Mouse (Mus musculus): ENCODE measurements around the gene Kcnk7.

The Kcnk7 gene

DNA sequence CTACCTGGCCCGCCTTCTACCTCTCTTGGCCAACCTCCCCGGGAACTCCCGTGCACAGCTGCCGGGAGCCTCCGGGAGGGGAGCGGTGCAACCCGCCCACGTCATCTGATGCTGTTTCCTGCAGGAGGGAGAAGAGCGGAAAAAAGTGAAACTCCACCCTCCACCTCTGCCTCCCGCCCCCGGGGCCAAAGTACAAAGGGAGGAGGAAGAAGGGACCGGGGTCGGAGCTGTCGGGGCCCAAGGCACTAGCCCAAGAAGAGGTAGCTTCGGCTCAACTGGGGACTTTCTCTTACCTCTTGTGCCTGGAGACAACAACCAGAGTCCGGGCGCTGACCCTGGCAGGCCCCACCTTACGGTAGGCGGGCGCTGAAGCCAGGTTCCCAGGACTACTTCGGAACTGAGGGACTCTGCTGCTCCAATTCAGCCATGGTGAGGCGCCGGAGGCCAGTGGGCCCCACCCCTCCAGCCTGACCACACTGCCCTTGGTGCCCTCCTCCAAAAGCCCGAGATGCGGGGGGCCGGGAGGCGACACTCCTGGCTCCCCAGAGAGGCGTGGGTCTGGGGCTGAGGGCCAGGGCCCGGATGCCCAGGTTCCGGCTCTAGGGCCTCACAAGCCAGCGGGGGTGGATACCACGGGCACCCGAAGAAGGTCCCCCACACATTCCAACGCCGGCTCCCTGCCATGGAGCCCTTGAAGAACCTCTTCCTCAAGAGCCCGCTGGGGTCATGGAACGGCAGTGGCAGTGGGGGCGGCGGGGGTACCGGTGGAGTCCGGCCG, 14.4 kb upstream of the Kcnk7 start:
- DNase-seq (ENCODE audit: low spot score in 2 of 2), result peak; percentile 74 to 79

DNA sequence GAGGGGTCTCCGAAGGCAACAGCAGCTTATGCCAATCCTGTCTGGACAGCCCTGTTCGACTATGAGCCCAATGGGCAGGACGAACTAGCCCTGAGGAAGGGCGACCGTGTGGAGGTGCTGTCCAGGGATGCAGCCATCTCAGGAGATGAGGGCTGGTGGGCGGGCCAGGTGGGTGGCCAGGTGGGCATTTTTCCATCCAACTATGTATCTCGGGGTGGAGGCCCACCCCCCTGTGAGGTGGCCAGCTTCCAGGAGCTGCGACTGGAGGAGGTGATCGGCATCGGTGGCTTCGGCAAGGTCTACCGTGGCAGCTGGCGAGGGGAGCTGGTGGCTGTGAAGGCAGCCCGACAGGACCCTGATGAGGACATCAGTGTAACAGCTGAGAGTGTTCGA, 13.8 kb upstream of the Kcnk7 start:
- DNase-seq (ENCODE audit: low spot score in 2 of 2), result no peak

DNA sequence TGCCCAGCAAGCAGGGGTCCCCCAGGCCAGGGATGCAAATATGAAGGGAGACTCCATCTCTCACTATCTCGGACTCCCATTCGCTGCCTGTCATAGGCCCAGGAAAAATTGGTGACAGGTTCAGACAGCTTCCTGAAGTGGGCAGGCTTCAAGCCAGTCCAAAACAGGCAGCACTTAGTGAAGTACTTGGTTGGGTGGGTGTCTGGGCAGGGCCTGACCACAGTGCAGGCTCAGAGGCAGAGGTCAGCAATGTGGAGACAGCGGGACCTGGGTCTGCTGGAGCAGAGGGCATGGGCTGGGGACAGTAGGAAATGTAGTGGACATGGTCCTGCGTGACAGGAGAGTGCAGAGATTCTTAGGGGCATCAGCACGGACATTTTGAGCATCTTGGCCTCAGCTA, 12.6 kb upstream of the Kcnk7 start:
- no peak for DNase-seq (ENCODE audit: low spot score in 2 of 2)

DNA sequence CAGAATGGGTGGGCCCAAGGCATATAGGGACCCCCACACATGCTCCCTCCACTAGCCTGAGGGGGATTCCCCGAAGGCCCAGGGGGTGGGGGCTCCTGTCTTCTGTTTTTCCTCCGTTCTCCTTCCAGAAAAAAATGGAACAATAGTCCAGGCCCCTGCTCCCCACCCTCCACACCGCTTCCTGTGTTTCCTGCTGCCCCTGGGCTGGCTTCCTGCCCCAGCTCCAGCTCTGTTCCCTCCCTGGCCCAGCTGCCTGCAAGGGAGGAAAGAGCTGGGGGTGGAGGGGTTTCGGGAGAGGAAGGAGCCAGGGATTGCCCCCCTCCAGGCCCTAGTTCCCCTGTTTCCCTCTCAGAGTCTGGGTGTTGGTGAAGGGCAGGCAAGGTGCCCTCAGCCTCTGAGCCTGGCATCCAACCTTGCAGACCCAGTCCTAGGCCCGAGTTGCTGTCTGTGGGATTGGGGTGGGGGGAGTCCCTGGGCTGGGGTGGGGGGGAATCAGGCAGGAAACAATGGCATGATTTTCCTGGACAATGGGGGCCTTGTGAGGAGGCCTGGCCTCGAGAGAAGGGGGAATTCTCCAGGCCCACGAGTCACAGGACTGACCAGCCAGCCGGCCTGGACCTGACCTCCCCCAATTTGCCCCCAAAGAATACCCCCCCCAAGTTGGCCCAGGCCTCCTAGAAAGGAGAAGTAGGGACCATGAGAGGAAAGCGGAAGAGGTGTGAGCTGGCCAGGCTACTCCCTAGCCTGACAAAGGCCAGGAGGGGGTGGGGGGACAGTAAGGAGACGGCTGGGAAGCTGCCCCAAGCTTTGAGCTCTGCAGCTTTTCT, 11.9 kb upstream of the Kcnk7 start:
- no peak for DNase-seq (ENCODE audit: low spot score in 2 of 2)

DNA sequence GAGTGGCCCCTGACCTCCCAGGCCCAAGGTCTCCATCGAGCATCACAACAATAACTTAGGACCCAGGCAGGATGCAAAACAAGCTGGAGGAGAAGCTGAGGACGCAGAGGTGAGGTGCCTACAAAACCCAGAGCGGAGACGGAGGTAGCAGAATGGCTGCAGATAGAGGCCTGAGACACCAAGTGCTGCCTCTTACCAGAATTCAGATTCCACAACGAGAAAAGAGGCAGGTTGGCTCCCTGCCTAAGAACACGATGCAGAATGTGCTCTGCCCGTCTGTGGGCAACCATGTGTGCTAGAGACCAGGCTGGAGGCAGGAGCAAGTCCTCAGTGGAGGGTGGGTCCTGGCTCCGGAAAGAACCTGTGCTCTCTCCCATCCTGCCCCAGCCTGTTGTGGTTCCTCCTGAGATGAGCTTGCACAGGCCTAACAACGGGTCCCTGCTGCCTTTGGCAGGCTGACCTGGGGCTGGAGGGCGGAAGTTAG, 11.2 kb upstream of the Kcnk7 start:
- no peak for DNase-seq (ENCODE audit: low spot score in 2 of 2)

DNA sequence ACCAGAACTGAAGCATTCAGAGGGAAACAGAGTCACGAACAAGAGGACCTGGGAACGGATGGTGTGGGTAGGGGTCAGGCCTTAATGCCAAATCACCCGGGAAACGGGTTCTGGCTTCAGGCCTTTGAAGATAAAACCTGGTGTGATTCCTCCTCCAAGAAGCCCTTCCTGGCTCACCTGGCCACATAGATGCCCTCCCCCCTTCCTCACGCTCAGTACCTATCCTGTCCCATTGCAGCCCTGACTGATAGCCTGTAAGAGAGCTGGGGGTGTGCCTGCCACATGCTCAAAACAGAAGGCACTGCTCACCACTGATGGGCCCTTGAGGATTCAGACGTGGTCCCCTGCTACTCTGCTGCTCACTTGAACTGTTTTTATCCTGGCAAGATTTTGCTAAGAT, 10.4 kb upstream of the Kcnk7 start:
- DNase-seq (ENCODE audit: low spot score in 2 of 2), result no peak

DNA sequence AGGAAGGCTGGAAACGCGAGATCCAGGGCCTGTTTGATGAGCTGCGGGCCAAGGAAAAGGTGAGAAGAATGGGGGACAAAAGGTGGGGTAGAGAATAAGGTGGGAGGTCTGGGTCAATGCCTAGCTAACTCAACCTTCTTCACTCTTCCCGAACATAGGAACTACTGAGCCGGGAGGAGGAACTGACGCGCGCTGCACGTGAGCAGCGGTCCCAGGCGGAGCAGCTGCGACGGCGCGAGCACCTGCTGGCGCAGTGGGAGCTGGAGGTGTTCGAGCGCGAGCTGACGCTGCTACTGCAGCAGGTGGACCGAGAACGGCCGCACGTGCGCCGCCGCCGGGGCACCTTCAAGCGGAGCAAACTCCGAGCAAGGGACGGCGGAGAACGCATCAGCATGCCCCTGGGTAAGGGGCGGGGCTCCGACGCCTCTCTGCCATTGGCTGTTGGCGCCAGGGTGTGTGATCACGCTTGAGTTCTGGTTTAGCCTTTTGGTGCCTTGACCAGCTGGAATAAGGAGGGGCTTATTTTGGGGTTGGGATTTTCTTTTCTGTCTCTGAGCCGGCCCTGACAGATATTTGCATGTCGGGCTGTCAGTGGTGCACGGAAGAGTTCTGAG, 8.2 kb upstream of the Kcnk7 start:
- DNase-seq (ENCODE audit: low spot score in 2 of 2), result no peak

DNA sequence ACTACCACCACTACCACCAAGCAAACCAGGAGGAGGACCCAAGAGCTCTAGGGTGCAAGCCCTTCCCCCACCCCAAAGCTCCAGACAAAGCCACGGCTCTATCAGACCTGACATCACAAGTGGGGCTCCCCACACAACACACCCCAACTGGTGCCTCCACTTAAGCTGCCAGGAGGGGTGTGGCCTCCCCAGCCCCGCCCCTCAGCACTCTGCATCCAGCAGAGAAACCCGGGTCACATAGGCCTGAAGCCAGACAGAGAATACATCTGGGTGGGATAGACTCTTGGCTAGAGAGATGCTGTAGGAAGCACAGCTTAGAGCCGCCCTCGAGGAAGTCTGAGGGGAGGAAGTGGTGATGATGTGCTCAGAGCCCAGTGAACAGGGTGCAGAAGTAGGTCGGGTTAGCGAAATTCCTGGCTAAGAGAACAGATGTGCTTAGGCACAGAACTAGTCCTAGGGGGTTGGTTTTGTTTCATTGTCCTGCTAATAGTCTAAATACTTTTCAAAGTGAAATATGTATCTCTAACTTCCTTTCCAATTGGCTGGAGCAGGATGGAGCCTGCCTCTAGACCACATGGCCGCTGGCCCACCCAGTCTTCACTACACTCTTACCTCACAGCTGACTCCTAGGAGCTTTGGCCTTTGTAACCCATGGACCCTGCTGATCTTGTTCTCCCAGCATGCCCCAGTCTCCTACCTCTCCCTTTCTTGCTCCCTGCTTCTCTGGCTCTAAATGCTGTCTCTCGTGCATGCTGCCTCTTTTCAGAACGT, 819 bp downstream of the Kcnk7 start:
- DNase-seq (ENCODE audit: low spot score in 2 of 2), result no peak

DNA sequence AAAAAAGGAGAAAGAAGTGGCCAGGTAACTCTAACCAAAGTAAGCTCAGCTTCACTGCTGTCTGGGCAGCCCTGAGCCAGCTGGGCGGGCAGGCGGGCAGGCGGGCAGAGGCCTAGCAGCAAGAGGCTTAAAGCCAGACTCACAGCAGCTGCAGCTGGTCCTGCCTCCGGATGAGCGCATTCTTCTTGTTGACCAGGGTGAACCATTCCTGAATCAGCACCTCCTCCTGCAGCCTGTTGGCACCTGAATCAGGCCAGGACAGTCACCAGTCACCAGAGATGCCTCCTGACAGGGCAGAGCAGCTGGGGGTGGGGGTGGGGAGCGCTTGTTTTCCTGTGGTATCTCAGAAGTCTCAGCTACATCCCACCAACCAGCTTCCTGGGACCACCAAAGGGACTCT, 5.9 kb downstream of the Kcnk7 start:
- no peak for DNase-seq (ENCODE audit: low spot score in 2 of 2)

DNA sequence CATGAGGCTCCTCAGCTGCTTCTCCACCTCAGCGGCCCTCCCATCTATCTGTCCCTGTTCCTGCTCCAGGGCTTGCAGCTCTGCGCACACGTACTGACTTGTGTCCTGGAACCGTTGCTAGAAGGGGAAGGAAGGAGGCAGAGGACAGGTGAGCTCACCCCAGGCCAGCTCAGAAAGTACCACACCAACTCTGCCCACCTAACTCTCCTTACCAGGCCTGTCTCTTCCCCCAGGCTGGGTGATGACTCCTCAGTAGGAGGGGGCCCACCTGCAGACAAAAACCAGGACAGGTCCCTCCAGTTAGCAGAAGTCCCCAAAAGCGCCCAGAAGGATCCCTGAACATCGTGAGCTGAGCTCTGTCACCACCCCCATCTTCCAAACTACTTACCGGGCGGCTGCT, 6.4 kb downstream of the Kcnk7 start:
- no peak for DNase-seq (ENCODE audit: low spot score in 2 of 2)

DNA sequence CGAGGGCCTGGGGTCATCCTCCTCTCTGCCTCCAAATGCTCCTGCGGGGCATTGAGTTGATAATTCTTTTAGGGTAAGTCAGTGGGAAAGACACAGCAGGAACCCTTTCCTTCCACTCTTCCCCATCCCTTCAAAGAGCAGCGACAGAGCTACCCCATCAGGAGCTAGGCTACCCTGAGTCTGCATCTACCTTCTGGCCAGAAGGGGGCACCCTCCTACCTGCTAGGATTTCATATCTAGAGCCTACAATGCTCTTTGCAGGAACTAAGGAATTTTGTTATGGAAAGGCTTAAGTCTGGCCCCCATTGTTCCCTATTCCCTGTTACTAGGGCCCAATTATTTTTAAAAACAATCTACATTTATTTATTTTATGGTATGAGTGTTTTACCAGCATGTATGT, 7.1 kb downstream of the Kcnk7 start:
- peak in 1 of 2 experiments; percentile 67 for DNase-seq (ENCODE audit: low spot score in 2 of 2)

DNA sequence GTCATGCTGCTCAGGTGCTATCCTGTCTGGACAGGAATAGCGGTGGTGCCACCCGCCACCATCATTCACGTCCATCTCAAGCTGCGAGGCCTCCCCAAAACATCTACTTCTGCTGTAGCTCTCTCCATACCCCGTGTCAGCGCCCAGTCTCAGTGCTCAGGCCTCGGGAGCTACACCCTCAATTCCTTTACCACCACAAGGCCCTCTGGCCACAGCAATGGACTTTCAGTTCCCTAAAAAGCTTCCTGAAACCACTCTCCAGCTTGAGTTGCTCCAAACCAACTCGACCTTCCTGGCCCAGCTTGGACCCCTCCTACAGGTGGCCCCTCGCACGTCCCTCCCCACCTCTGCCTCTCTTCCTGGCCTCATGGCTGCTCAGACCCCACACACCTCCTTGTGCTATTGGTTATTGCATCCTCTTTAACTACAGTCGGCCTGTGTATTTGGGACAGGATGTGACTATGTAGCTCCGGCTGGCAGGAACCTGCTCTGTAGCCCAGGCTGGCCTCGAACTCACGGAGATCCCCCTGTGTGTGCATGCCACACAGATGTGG, 7.8 kb downstream of the Kcnk7 start:
- DNase-seq (ENCODE audit: low spot score in 2 of 2), result no peak

DNA sequence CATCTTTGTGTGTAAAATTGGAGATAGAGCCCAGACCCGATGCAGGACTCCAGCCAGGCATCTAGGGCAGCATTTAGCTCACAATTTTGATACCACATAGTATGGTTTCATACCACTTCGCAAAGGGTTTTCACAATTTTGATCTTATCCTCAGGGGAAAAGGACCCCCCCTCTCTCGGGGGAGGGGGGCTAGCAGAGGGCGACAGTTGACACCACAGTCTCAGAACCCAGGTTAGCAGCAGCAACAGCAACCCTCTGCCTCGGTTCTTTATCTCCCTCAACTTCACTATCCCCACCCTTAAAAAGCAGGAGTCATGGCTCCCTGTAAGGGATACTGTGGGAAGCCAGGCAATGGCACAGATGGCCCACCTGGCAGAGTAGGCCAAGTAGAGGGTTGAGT, 9.1 kb downstream of the Kcnk7 start:
- no peak for DNase-seq (ENCODE audit: low spot score in 2 of 2)

DNA sequence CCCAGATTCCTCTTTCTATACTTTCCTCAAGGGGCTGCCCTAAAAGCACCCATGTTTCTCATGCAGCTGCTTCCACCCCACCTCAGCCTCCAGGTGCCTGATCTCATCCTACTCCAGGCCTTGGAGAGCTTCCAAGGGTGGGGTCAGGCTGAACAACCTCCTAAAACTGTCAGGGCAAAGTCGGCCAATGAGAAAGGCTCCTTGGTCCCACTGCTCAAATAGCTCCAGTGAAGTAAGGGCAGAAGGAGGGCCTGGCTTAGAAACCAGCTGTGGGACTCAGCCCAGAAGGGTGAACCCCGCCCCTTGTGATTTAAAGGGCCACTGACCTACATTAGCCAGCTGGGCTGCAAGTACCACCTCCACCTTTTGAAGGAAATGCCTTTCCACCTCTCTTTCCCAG, 9.6 kb downstream of the Kcnk7 start:
- no peak for DNase-seq (ENCODE audit: low spot score in 2 of 2)

DNA sequence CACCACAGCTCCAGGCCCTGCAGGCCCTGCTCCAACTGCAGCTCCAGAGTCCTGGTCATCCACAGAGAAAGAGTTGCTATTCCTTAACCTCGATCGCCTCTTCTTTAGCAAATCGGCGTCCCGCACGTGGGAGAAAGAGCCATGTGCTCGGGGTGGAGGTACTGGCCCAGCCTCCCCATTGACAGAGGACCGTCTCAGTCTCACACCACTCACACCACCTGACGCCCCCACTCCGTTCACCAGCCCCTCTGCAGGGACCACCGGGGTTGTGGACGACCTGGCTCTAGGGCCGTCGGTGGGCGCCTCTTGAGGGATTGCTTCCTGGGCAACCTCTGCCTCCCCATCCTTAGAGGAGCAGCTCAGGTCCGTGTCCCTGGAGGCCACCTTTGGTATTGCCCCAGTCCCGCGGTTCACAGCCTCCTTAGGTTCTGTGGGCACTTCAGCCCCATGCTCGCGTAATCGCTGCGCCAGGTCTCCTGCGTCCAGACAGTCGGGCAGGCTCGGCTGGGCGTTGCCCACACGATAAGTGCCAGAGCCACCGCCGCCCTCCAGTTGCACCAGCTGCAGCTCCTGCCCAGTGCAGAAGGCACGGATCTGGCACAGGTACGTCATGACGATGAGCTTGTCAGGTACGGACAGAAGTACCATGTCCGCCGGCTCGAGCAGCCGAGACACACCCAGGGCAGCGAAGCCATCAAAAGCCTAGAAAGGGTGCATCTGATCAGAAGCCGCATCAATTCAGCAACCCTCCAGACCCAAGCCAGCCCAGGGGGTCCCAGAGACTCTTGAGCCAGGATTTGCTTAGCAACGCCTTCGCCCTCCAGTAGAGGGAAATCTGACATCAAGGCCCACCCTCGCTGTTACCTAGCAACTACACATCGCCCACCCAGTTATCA, 11.9 kb downstream of the Kcnk7 start:
- peak in 1 of 2 experiments; percentile 63 for DNase-seq (ENCODE audit: low spot score in 2 of 2)

DNA sequence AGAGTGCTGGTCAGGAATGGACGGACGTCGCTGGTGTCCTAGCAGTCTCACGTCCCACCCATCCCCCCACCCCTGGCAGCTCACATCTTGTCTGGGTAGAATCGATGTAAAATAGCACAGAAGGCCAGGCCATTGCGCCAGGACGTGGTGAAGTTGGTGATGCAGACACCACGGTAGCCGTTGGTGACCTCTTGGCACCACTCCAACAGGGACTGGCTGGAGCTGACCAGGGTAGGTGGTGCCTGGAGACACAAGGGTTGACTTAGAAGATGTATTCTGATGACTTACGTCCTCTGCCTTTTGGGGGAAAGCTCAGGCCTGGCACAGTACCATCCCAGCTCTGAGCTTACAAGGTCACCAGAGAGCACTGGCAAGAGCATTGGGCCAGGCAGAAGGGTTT, 12.8 kb downstream of the Kcnk7 start:
- no peak for DNase-seq (ENCODE audit: low spot score in 2 of 2)

DNA sequence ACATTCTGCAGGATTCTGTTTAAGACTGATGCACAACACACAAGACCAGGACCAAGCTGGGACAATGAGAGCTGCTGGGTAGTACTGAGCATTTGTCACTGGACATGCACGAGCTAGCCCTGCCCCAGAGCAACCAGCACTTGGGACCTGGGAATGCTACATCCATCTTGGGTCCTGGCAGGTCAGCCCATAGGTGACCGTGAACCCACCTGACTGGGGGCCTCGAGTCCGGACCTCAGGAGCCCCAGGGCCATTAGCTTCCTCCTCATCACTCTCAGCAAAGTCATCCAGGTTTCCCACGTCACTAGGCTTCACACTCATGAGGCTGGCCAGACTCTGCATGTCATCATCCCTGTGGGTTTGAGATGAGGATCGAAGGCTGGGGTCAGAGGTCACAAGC, 17.1 kb downstream of the Kcnk7 start:
- no peak for DNase-seq (ENCODE audit: low spot score in 2 of 2)

DNA sequence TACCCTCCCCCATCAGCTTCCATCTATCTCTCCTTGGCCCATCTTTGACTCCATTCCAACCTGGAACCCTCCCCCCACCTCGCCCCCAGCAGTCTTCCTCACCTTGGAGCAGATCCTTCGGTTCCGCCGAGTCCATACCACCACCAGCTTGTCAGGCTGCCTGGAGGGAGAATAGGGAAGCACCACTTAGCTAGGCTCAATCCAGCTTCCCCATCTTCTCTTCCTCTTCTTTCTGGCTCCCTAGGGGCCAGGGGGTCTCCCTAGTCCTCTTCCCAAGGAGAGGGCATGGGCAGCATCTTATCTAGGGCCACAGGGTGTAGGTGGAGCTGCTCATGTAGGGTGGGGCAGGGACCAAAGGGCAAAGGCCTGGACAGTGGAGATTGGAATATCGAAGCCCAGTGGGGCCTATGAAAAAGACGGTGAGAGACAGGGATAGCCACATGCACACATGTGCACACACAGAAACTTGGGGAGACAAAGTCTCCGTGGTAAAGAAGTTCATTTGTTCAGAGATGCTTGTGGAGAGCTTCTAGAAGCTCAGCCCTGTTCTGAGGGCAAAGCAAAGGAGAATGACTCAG, 18.8 kb downstream of the Kcnk7 start:
- no peak for DNase-seq (ENCODE audit: low spot score in 2 of 2)

DNA sequence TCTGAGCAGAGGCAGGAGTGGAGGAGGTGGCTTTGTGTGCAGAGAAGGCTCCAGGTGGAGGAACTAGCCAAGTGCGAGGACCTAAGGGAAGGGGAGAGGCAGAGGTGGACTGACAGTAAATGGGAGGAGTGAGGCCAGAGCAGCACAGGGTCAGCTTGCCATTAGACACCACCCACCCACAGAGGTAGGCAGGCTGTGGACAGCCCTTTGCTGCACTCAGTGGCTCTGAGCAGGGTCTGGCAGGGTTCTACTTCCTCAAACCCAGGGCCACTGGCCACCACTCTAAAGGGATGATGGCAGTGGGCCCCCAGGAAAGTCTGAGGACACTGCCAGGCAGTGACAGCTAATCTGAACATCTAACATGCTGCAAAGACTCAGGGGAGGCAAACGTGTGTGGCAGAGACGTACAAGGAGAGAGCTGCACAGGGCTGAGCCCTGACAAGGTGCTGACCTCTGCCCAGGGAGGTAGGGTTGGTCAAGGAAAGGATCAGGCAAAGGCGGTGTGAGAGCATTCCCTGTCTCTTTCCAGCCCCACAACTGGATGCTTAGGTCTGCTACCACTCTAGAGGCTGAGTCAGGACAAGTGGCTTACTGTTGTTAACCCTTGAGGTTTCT, 19.9 kb downstream of the Kcnk7 start:
- DNase-seq (ENCODE audit: low spot score in 2 of 2), result no peak

DNA sequence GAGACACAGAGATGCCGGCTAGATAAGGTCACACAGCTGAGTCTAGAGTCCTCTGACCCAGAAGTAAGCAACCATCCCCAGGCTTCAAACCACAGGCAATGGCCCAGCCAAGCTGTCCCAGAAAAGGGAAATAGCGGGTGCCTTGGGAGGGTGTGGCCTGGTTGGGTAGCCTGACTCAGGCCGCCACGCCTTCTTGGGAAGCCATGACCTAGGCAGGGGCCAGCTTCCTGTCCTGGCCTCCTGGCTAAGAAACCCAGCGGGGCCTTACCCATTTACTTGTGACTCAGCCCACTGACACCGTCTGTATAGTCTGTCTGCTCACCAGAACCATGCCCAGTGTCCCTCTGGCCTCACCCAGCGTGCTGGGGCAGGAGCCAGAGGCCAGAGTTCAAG, 20.4 kb downstream of the Kcnk7 start:
- no peak for DNase-seq (ENCODE audit: low spot score in 2 of 2)
